Mouse (Mus musculus) intestine, embryonic 14.5 days (tissue): ENCODE measurements around the gene Slc16a7. TPM values are rescaled to one million over a fixed set of nuclear protein-coding genes. Genes with fewer than 3 reads are reported as not detected.

Source experiments
- ATAC-seq: fragments of 200-750 bp; cut with Nextera tagmentation; replicated peaks from 2 replicates; pipeline ENCODE4 v1.8.0; 2017; ENCODE audit warnings: low read depth, moderate number of reproducible peaks, moderate TSS enrichment, moderate library complexity; ENCODE audit not compliant: low FRiP score, low TSS enrichment
- DNase-seq: peaks from one replicate; pipeline ENCODE4 v3.0.0-alpha.2; 2018; ENCODE audit warnings: low spot score
- H3K27ac ChIP-seq: fragments of 300-500 bp; sonication (generic); 2 replicates; pipeline ENCODE4 v1.5.1; 2014; ENCODE audit warnings: low read depth, mild to moderate bottlenecking, control low read depth
- H3K27me3 ChIP-seq: fragments of 300-500 bp; sonication (generic); replicated peaks from 2 replicates; pipeline ENCODE4 v1.6.1; 2014; ENCODE audit warnings: low read length, control low read depth; ENCODE audit not compliant: control insufficient read depth, insufficient read depth
- H3K36me3 ChIP-seq: fragments of 300-500 bp; sonication (generic); 2 replicates; pipeline ENCODE4 v1.6.1; 2014; ENCODE audit warnings: low read length, control low read depth; ENCODE audit not compliant: control insufficient read depth, insufficient read depth
- H3K4me1 ChIP-seq: fragments of 300-500 bp; sonication (generic); replicated peaks from 2 replicates; pipeline ENCODE4 v1.6.1; 2014; ENCODE audit warnings: low read length, control low read depth, mixed read lengths; ENCODE audit not compliant: control insufficient read depth, insufficient read depth
- H3K4me2 ChIP-seq: fragments of 300-500 bp; sonication (generic); 2 replicates; pipeline ENCODE4 v1.6.1; 2014; ENCODE audit warnings: low read length
- H3K4me3 ChIP-seq: fragments of 300-500 bp; sonication (generic); 2 replicates; pipeline ENCODE4 v1.5.1; 2014; ENCODE audit warnings: low read depth, low read length, control low read depth, mixed read lengths
- H3K9ac ChIP-seq: fragments of 300-500 bp; sonication (generic); 2 replicates; pipeline ENCODE4 v1.6.1; 2014; ENCODE audit warnings: mild to moderate bottlenecking, low read length
- H3K9me3 ChIP-seq: fragments of 300-500 bp; sonication (generic); 2 replicates; pipeline ENCODE4 v1.6.1; 2016; ENCODE audit warnings: low read length, control low read depth; ENCODE audit not compliant: control insufficient read depth
- WGBS: fragments of 180-500 bp; shearing (Covaris S2); extraction: QIAGEN DNeasy Blood & Tissue Kit; methylation state at CpG from one replicate; pipeline ENCODE4 v1.1.7; 2014; 5-methylcytosine and 5-hydroxymethylcytosine counted together
- polyA plus RNA-seq: library from polyadenylated mRNA; unstranded; fragments of >200 nt; fragmentation: Nextera tagmentation; extraction: Ambion mirVana; gene quantifications from 2 replicates; pipeline ENCODE4 v1.2.1, GENCODE M21; 2014

The Slc16a7 gene
- polyA plus RNA-seq, 1 experiment from 2014 or later: 4.7 TPM

- Histone ChIP-seq H3K4me3 (no peak overlapping the region), H3K27me3 (no peaks in the 10 kb centered on the region), H3K36me3 (no peaks in the 10 kb centered on the region), H3K9ac (no peak overlapping the region), H3K27ac (no peak overlapping the region), H3K4me2 (no peak overlapping the region), H3K4me1 (peaks cover 5% of the 10 kb centered on the region), H3K9me3 (no peaks in the 10 kb centered on the region)
- WGBS: 88% methylated on average over 5 of the region's 5 CpGs
- no peak for DNase-seq
- ATAC-seq: no peak
Measured at GRCm38 (mm10) chr10:125333799-125334198, 55.5 kb downstream of the Slc16a7 start.

- Histone ChIP-seq H3K27ac (no peak overlapping the region), H3K4me2 (no peak overlapping the region), H3K4me3 (no peak overlapping the region), H3K36me3 (no peaks in the 10 kb centered on the region), H3K4me1 (peaks cover 12% of the 10 kb centered on the region), H3K9me3 (no peaks in the 10 kb centered on the region), H3K27me3 (no peaks in the 10 kb centered on the region), H3K9ac (no peak overlapping the region)
- ATAC-seq (no peak), DNase-seq (no peak)
- 42% methylated on average over 5 of the region's 5 CpGs for WGBS
Measured at GRCm38 (mm10) chr10:125331334-125331733, 57.9 kb downstream of the Slc16a7 start.

- Histone ChIP-seq H3K9me3 (no peaks in the 10 kb centered on the region), H3K36me3 (no peaks in the 10 kb centered on the region), H3K9ac (no peak overlapping the region), H3K4me2 (peak overlapping the region; percentile 49), H3K27ac (no peak overlapping the region), H3K4me3 (peak overlapping the region; percentile 20), H3K27me3 (no peaks in the 10 kb centered on the region), H3K4me1 (peaks cover 12% of the 10 kb centered on the region)
- ATAC-seq (peak; percentile 69), DNase-seq (peak; percentile 57)
- WGBS: 7% methylated on average over 16 of the region's 16 CpGs
Measured at GRCm38 (mm10) chr10:125328331-125329063, 60.8 kb downstream of the Slc16a7 start.

GRCm38 (mm10) chr10:125324871-125325565 lies 64.2 kb downstream of the Slc16a7 start:
- no peak for ATAC-seq
- H3K4me2 ChIP-seq: no peak overlapping the region
- peaks cover 12% of the 10 kb centered on the region for H3K4me1 ChIP-seq
- no peaks in the 10 kb centered on the region for H3K27me3 ChIP-seq
- WGBS: 80% methylated on average over 7 of the region's 7 CpGs
- H3K9ac ChIP-seq: no peak overlapping the region
- H3K27ac ChIP-seq: no peak overlapping the region
- no peaks in the 10 kb centered on the region for H3K36me3 ChIP-seq
- H3K4me3 ChIP-seq: no peak overlapping the region
- no peak for DNase-seq
- no peaks in the 10 kb centered on the region for H3K9me3 ChIP-seq

GRCm38 (mm10) chr10:125324149-125324834 lies 65.0 kb downstream of the Slc16a7 start:
- no peak for DNase-seq
- 91% methylated on average over 13 of the region's 13 CpGs for WGBS
- ATAC-seq: no peak

GRCm38 (mm10) chr10:125321446-125322428 lies 67.5 kb downstream of the Slc16a7 start:
- Histone ChIP-seq H3K27ac (no peak overlapping the region), H3K4me1 (no peaks in the 10 kb centered on the region), H3K4me3 (no peak overlapping the region), H3K9me3 (no peaks in the 10 kb centered on the region), H3K36me3 (no peaks in the 10 kb centered on the region), H3K4me2 (no peak overlapping the region), H3K27me3 (no peaks in the 10 kb centered on the region), H3K9ac (no peak overlapping the region)
- ATAC-seq: no peak
- 79% methylated on average over 11 of the region's 11 CpGs for WGBS
- no peak for DNase-seq

More at GRCm38 (mm10) chr10:125324149-125324834, 65.0 kb downstream of the Slc16a7 start:
- H3K4me2 ChIP-seq: no peak overlapping the region
- H3K36me3 ChIP-seq: no peaks in the 10 kb centered on the region
- H3K9ac ChIP-seq: no peak overlapping the region
- H3K27me3 ChIP-seq: no peaks in the 10 kb centered on the region
- H3K27ac ChIP-seq: no peak overlapping the region
- H3K9me3 ChIP-seq: no peaks in the 10 kb centered on the region
- peaks cover 12% of the 10 kb centered on the region for H3K4me1 ChIP-seq
- no peak overlapping the region for H3K4me3 ChIP-seq

- no peaks in the 10 kb centered on the region for H3K9me3 ChIP-seq
- no peaks in the 10 kb centered on the region for H3K4me1 ChIP-seq
- no peaks in the 10 kb centered on the region for H3K27me3 ChIP-seq
- WGBS: 32% methylated on average over 6 of the region's 6 CpGs
- no peak overlapping the region for H3K4me2 ChIP-seq
- DNase-seq (no peak), ATAC-seq (no peak)
- no peak overlapping the region for H3K4me3 ChIP-seq
- H3K27ac ChIP-seq: no peak overlapping the region
- no peaks in the 10 kb centered on the region for H3K36me3 ChIP-seq
- no peak overlapping the region for H3K9ac ChIP-seq
Measured at GRCm38 (mm10) chr10:125317317-125317716, 71.9 kb downstream of the Slc16a7 start.

- H3K4me1 ChIP-seq: no peaks in the 10 kb centered on the region
- ATAC-seq: no peak
Measured at GRCm38 (mm10) chr10:125310855-125311254, 78.4 kb downstream of the Slc16a7 start.

More at GRCm38 (mm10) chr10:125310855-125311254, 78.4 kb downstream of the Slc16a7 start:
- H3K27ac ChIP-seq: no peak overlapping the region
- no peaks in the 10 kb centered on the region; the same call in 1 of the 2 replicates for H3K9me3 ChIP-seq
- no peak overlapping the region for H3K9ac ChIP-seq
- no peaks in the 10 kb centered on the region for H3K27me3 ChIP-seq
- no peaks in the 10 kb centered on the region for H3K36me3 ChIP-seq
- H3K4me3 ChIP-seq: no peak overlapping the region
- DNase-seq: no peak
- WGBS: 94% methylated on average over 2 of the region's 2 CpGs
- no peak overlapping the region for H3K4me2 ChIP-seq
